Mouse (Mus musculus) kidney, adult 2 months (tissue): Measurements from ENCODE around the gene Sh2b1.

Experiments used
- CTCF ChIP-seq: fragments of 200-500 bp; conservative IDR thresholded peaks from 2 replicates; pipeline ENCODE4 v1.5.1; 2011; ENCODE audit warnings: low read depth, mild to moderate bottlenecking, control low read depth, low read length, moderate library complexity, mixed read lengths; ENCODE audit not compliant: insufficient read depth, insufficient read length
- POLR2A ChIP-seq: fragments of 200-500 bp; IDR thresholded peaks from one replicate; pipeline ENCODE4 v1.6.1; 2011; ENCODE audit warnings: low read depth, low read length, control low read depth

- TF ChIP-seq POLR2A (no peak), CTCF (no peak)
Observed at GRCm38 (mm10) chr7:126448481-126448880, 26.7 kb downstream of the Sh2b1 start.
